Mouse (Mus musculus) CH12.LX (cell line): ENCODE results near the gene Treh. TPM values are rescaled to one million over a fixed set of nuclear protein-coding genes. Genes with fewer than 3 reads are reported as not detected.

Source experiments
- DNase-seq: peaks from one replicate; pipeline ENCODE4 v3.0.0-alpha.2; 2013; ENCODE audit errors: extremely low read depth
- H3K27ac ChIP-seq: 2 replicates; pipeline ENCODE4 v1.5.1; 2012; ENCODE audit warnings: low read depth, mild to moderate bottlenecking, control low read depth, moderate library complexity; ENCODE audit not compliant: insufficient read depth
- H3K27me3 ChIP-seq: replicated peaks from 2 replicates; pipeline ENCODE3; 2012; ENCODE audit warnings: inconsistent platforms
- H3K36me3 ChIP-seq, 2 experiments: replicated peaks in 1 of 2; 2 replicates each; pipeline versions ENCODE3 to v1.6.1; 2012; ENCODE audit warnings: inconsistent platforms in 1 of 2, low read length in 1 of 2, mild to moderate bottlenecking in 1 of 2, mixed read lengths in 1 of 2, moderate library complexity in 1 of 2; ENCODE audit not compliant: control insufficient read depth in 1 of 2, insufficient read depth in 1 of 2
- H3K4me1 ChIP-seq, 2 experiments: 2 replicates each; pipeline ENCODE4 v1.6.1; 2012; ENCODE audit warnings: inconsistent platforms in 1 of 2, moderate library complexity in 1 of 2; ENCODE audit not compliant: insufficient read depth in 2 of 2, control insufficient read depth in 1 of 2
- H3K4me2 ChIP-seq: 2 replicates; pipeline ENCODE4 v1.6.1; 2012; ENCODE audit warnings: low read depth, mild to moderate bottlenecking, control low read depth; ENCODE audit not compliant: poor library complexity, insufficient read depth, severe bottlenecking
- H3K4me3 ChIP-seq, 3 experiments: fragments of 150-350 bp in 1 of 3; sonication (generic) in 1 of 3; replicated peaks in 1 of 3; 2 replicates each; pipeline versions ENCODE3 to v1.5.1; 2011 to 2012; ENCODE audit warnings: low read depth in 2 of 3, low read length in 2 of 3, mild to moderate bottlenecking in 2 of 3, moderate library complexity in 2 of 3, control low read depth in 1 of 3, improper control_type of control experiment in 1 of 3, inconsistent platforms in 1 of 3, mixed read lengths in 1 of 3; ENCODE audit not compliant: poor library complexity in 1 of 3
- H3K79me2 ChIP-seq: replicated peaks from 2 replicates; pipeline ENCODE4 v1.6.1; 2012; ENCODE audit warnings: mild to moderate bottlenecking, moderate library complexity; ENCODE audit not compliant: control insufficient read depth, poor library complexity, insufficient read depth, severe bottlenecking; ENCODE audit errors: extremely low read depth
- H3K9ac ChIP-seq: 2 replicates; pipeline ENCODE4 v1.6.1; 2012; ENCODE audit warnings: low read depth, mild to moderate bottlenecking, control low read depth, moderate library complexity; ENCODE audit not compliant: insufficient read depth
- H3K9me3 ChIP-seq: replicated peaks from 2 replicates; pipeline ENCODE3; 2012; ENCODE audit warnings: low read length, inconsistent platforms, mixed read lengths
- CHD2 ChIP-seq: IDR thresholded peaks from 2 replicates; pipeline ENCODE4 v1.6.1; 2011; ENCODE audit warnings: low read length, improper control_type of control experiment
- CTCF ChIP-seq, 2 experiments: IDR thresholded peaks in 1 of 2; conservative IDR thresholded peaks in 1 of 2; 2 replicates each; pipeline ENCODE4 v1.5.1; 2011 to 2012; ENCODE audit warnings: low read depth in 2 of 2, low read length in 2 of 2, improper control_type of control experiment in 1 of 2, inconsistent platforms in 1 of 2, mild to moderate bottlenecking in 1 of 2, moderate library complexity in 1 of 2
- E2F4 ChIP-seq: IDR thresholded peaks from 2 replicates; pipeline ENCODE4 v1.6.1; 2011; ENCODE audit warnings: low read depth, low read length, improper control_type of control experiment; ENCODE audit not compliant: insufficient replicate concordance
- ELF1 ChIP-seq: IDR thresholded peaks from 2 replicates; pipeline ENCODE4 v1.6.1; 2014; ENCODE audit warnings: low read depth, mild to moderate bottlenecking, inconsistent platforms, low read length, improper control_type of control experiment
- ETS1 ChIP-seq: conservative IDR thresholded peaks from 2 replicates; pipeline ENCODE4 v1.6.1; 2012; ENCODE audit warnings: low read depth, mild to moderate bottlenecking, inconsistent platforms, low read length, improper control_type of control experiment, moderate library complexity
- GABPA ChIP-seq: IDR thresholded peaks from 2 replicates; pipeline ENCODE4 v1.6.1; 2012; ENCODE audit warnings: low read depth, low read length, improper control_type of control experiment, inconsistent platforms; ENCODE audit not compliant: insufficient replicate concordance
- JUN ChIP-seq: IDR thresholded peaks from 2 replicates; pipeline ENCODE4 v1.6.1; 2011; ENCODE audit warnings: low read depth, mild to moderate bottlenecking, low read length, improper control_type of control experiment, moderate library complexity; ENCODE audit not compliant: insufficient read depth
- JUND ChIP-seq: conservative IDR thresholded peaks from 2 replicates; pipeline ENCODE4 v1.6.1; 2011; ENCODE audit warnings: low read depth, low read length, improper control_type of control experiment
- KAT2A ChIP-seq: IDR thresholded peaks from 2 replicates; pipeline ENCODE4 v1.6.1; 2012; ENCODE audit warnings: low read length, improper control_type of control experiment, inconsistent platforms; ENCODE audit not compliant: insufficient replicate concordance
- MAZ ChIP-seq: IDR thresholded peaks from 2 replicates; pipeline ENCODE4 v1.6.1; 2012; ENCODE audit warnings: low read depth, mild to moderate bottlenecking, inconsistent platforms, low read length, improper control_type of control experiment, moderate library complexity
- MEF2A ChIP-seq: IDR thresholded peaks from 2 replicates; pipeline ENCODE4 v1.6.1; 2014; ENCODE audit warnings: low read depth, mild to moderate bottlenecking, inconsistent platforms, low read length, improper control_type of control experiment, borderline replicate concordance
- MXI1 ChIP-seq: IDR thresholded peaks from 2 replicates; pipeline ENCODE4 v1.6.1; 2011; ENCODE audit warnings: mild to moderate bottlenecking, low read depth, low read length, improper control_type of control experiment
- MYC ChIP-seq: IDR thresholded peaks from 2 replicates; pipeline ENCODE4 v1.6.1; 2011; ENCODE audit warnings: low read depth, mild to moderate bottlenecking, improper control_type of control experiment, low read length
- NRF1 ChIP-seq: IDR thresholded peaks from 2 replicates; pipeline ENCODE4 v1.6.1; 2014; ENCODE audit warnings: low read depth, mild to moderate bottlenecking, inconsistent platforms, low read length, improper control_type of control experiment, moderate library complexity
- PAX5 ChIP-seq: IDR thresholded peaks from 2 replicates; pipeline ENCODE4 v1.6.1; 2012; ENCODE audit warnings: low read length, inconsistent platforms, mixed read lengths
- POLR2A ChIP-seq: IDR thresholded peaks from 2 replicates; pipeline ENCODE4 v1.6.1; 2011; ENCODE audit warnings: low read depth, mild to moderate bottlenecking, improper control_type of control experiment, low read length
- RCOR1 ChIP-seq: conservative IDR thresholded peaks from 2 replicates; pipeline ENCODE4 v1.6.1; 2012; ENCODE audit warnings: low read depth, mild to moderate bottlenecking, inconsistent platforms, low read length, improper control_type of control experiment
- SIN3A ChIP-seq: IDR thresholded peaks from 2 replicates; pipeline ENCODE4 v1.6.1; 2012; ENCODE audit warnings: low read length, improper control_type of control experiment, inconsistent platforms
- TBP ChIP-seq: conservative IDR thresholded peaks from 2 replicates; pipeline ENCODE4 v1.6.1; 2011; ENCODE audit warnings: low read depth, low read length, improper control_type of control experiment
- TCF12 ChIP-seq: IDR thresholded peaks from 2 replicates; pipeline ENCODE4 v1.6.1; 2014; ENCODE audit warnings: low read depth, mild to moderate bottlenecking, inconsistent platforms, low read length, improper control_type of control experiment
- ZKSCAN1 ChIP-seq: IDR thresholded peaks from 2 replicates; pipeline ENCODE4 v1.6.1; 2012; ENCODE audit warnings: low read depth, inconsistent platforms, low read length, improper control_type of control experiment, borderline replicate concordance
- ZMIZ1 ChIP-seq: IDR thresholded peaks from 2 replicates; pipeline ENCODE4 v1.6.1; 2012; ENCODE audit warnings: low read depth, mild to moderate bottlenecking, inconsistent platforms, low read length, improper control_type of control experiment
- dilution Hi-C: fragments of 300-500 bp; cut with MboI; formaldehyde crosslinking; loops from 2 replicates; pipeline ENCODE4 v1.14.3; 2020; ENCODE audit warnings: low sequenced_read_pairs; ENCODE audit not compliant: extremely low pct_unique_long_range_greater_than_20kb, extremely low pct_ligation_motif_present
- in situ Hi-C: fragments of 300-500 bp; cut with MboI; formaldehyde crosslinking; loops from 3 replicates; pipeline ENCODE4 v1.14.3; 2019; ENCODE audit warnings: low sequenced_read_pairs, low pct_ligation_motif_present, low pct_unique_long_range_greater_than_20kb, mixed read lengths
- polyA plus RNA-seq: library from polyadenylated mRNA; unstranded; fragments of >175 nt; gene quantifications from 2 replicates; pipeline ENCODE4 v1.2.1, GENCODE M21; 2012; ENCODE audit warnings: low read depth; ENCODE audit not compliant: insufficient read length
- total RNA-seq, 2 experiments: library from RNA; depleted of rRNA; stranded (reverse); fragments of 300-350 nt in 1 of 2; fragments of >200 nt in 1 of 2; gene quantifications; 2 replicates each; pipeline ENCODE4 v1.2.3; 2012 to 2014

Gene Treh
- total and polyA plus RNA-seq, 3 experiments, result not detected

GRCm38 (mm10) chr9:44724223-44724622, 51.2 kb downstream of the Treh start:
- no peak overlapping the region for H3K4me2 ChIP-seq
- dilution Hi-C loops, result no loop called here

GRCm38 (mm10) chr9:44724665-44725064, 51.6 kb downstream of the Treh start:
- Histone ChIP-seq H3K27me3 (no peaks in the 10 kb centered on the region), H3K36me3 (peaks cover 0 to 8% of the 10 kb centered on the region in 2 experiments), H3K4me2 (no peak overlapping the region), H3K4me1 (peaks cover 17 to 45% of the 10 kb centered on the region in 2 experiments), H3K79me2 (no peaks in the 10 kb centered on the region), H3K9me3 (no peaks in the 10 kb centered on the region), H3K27ac (no peak overlapping the region), H3K9ac (no peak overlapping the region), H3K4me3 (no peak overlapping the region)
- no peak for TF ChIP-seq MEF2A
- in situ Hi-C loops, result no loop called here
- dilution Hi-C loops, result no loop called here
- DNase-seq, result no peak

More at GRCm38 (mm10) chr9:44724223-44724622, 51.2 kb downstream of the Treh start:
- in situ Hi-C loops, result no loop called here
- Histone ChIP-seq H3K4me3 (no peak overlapping the region), H3K27me3 (no peaks in the 10 kb centered on the region), H3K36me3 (peaks cover 0 to 8% of the 10 kb centered on the region in 2 experiments), H3K4me1 (peaks cover 17 to 50% of the 10 kb centered on the region in 2 experiments), H3K9ac (no peak overlapping the region), H3K79me2 (no peaks in the 10 kb centered on the region), H3K27ac (no peak overlapping the region), H3K9me3 (no peaks in the 10 kb centered on the region)
- DNase-seq, result no peak
- TF ChIP-seq POLR2A, result no peak
- no peak for TF ChIP-seq MXI1
- TF ChIP-seq KAT2A, result no peak
- no peak for TF ChIP-seq MYC
- no peak for TF ChIP-seq TBP
- TF ChIP-seq ZMIZ1, result no peak
- TF ChIP-seq E2F4, result no peak

DNA sequence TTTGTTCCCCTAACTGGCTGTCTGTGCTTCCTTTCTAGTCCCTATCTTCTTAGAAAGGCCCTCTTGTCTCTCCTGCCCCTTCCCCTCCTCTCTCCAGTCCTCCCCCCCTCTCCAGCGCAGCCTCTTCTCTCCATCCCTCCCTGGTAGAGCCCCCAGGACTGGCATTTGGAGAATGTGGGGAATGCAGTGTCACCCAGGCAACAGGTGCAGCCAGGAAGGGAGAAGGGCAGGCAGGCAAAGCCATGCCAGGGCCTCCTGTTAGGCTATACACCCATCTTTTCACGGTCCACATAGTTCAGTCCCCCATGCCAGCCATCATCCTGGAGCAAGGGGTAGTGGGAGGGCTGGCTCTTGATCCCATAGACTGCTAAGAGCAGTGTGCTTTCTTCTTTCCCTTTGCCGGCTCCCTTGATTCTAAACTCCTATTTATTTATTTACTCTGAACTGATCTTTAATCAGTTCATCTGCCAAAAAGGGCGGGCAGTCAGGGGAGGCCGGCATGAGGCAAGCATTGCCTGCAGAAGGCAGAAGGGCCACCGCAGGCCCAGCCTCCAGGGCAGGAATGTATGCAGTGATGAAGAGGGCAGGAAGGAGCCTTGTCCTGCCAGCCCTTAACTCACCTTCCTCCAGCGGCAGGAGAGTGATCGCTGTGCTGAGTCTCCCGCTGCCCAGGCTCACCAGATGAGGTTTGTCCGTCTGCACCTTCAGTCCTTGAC, 53.6 kb downstream of the Treh start:
- dilution Hi-C loops, result no loop called here

More for the DNA sequence above, 53.6 kb downstream of the Treh start:
- H3K27ac ChIP-seq, result no peak overlapping the region
- peaks cover 0 to 8% of the 10 kb centered on the region in 2 experiments for H3K36me3 ChIP-seq
- H3K27me3 ChIP-seq, result peaks cover 3% of the 10 kb centered on the region
- no peaks in the 10 kb centered on the region for H3K79me2 ChIP-seq
- peaks cover 9 to 32% of the 10 kb centered on the region in 2 experiments; a peak in 3 of 4 replicates for H3K4me1 ChIP-seq
- no peak overlapping the region for H3K4me2 ChIP-seq
- no peak for DNase-seq
- H3K4me3 ChIP-seq, result no peak overlapping the region
- TF ChIP-seq JUND (no peak), MYC (no peak), NRF1 (no peak), SIN3A (no peak), MAZ (no peak), E2F4 (no peak), RCOR1 (no peak), ZMIZ1 (no peak), CTCF (conservative IDR thresholded peaks at IDR 0.05 in 1 of 2, IDR thresholded peaks at IDR 0.05 in 1 of 2; ENCODE audit: low read depth in 2 of 2, low read length in 2 of 2) (no peak), KAT2A (no peak), ETS1 (no peak), PAX5 (no peak), ELF1 (no peak), POLR2A (no peak), GABPA (no peak), TCF12 (no peak), JUN (no peak), ZKSCAN1 (no peak), CHD2 (no peak)
- TF ChIP-seq, all 38 proteins: peak for 0
- Histone ChIP-seq H3K9ac (no peak overlapping the region), H3K9me3 (no peaks in the 10 kb centered on the region)
- in situ Hi-C loops, result no loop called here
